Mouse (Mus musculus) small intestine, adult 2 months (tissue): Measurements from ENCODE around the gene Creb5. TPM values are rescaled to one million over a fixed set of nuclear protein-coding genes. Genes with fewer than 3 reads are reported as not detected.
"Not testable (repeated sequence)": the region's sequence is repeated elsewhere in the genome, so short reads cannot be mapped to it uniquely, and the experiment has no call there.

Experiments used
- H3K27ac ChIP-seq: fragments of 200-500 bp; 2 replicates; pipeline ENCODE4 v1.5.1; 2012; ENCODE audit warnings: low read depth, low read length, control low read depth, inconsistent platforms; ENCODE audit not compliant: insufficient read depth
- H3K27me3 ChIP-seq: fragments of 200-500 bp; 2 replicates; pipeline ENCODE4 v1.6.1; 2012; ENCODE audit warnings: mild to moderate bottlenecking, moderate library complexity, low read length, inconsistent platforms; ENCODE audit not compliant: control insufficient read depth, insufficient read depth
- H3K36me3 ChIP-seq: fragments of 200-500 bp; 2 replicates; pipeline ENCODE4 v1.6.1; 2012; ENCODE audit warnings: mild to moderate bottlenecking, low read length, control low read depth, inconsistent platforms; ENCODE audit not compliant: control insufficient read depth, insufficient read depth
- H3K4me1 ChIP-seq: fragments of 200-500 bp; 2 replicates; pipeline ENCODE4 v1.6.1; 2012; ENCODE audit warnings: low read length, inconsistent platforms, mixed read lengths; ENCODE audit not compliant: control insufficient read depth, insufficient read depth, insufficient read length
- H3K4me3 ChIP-seq: fragments of 200-500 bp; 2 replicates; pipeline ENCODE4 v1.5.1; 2012; ENCODE audit warnings: low read depth, mild to moderate bottlenecking, control low read depth, inconsistent platforms, low read length, moderate library complexity
- CTCF ChIP-seq: fragments of 200-500 bp; IDR thresholded peaks from 2 replicates; pipeline ENCODE4 v1.5.1; 2012; ENCODE audit warnings: low read depth, mild to moderate bottlenecking, control low read depth, inconsistent platforms, low read length, moderate library complexity, mixed read lengths; ENCODE audit not compliant: insufficient replicate concordance, insufficient read length; ENCODE audit errors: extremely low read depth
- POLR2A ChIP-seq: fragments of 200-500 bp; IDR thresholded peaks from 2 replicates; pipeline ENCODE4 v1.6.1; 2012; ENCODE audit warnings: low read depth, mild to moderate bottlenecking, control low read depth, inconsistent platforms, low read length, moderate library complexity
- WGBS: fragments of 180-500 bp; shearing (Covaris S2); methylation state at CpG from one replicate; pipeline ENCODE4 v1.1.7; 2018; 5-methylcytosine and 5-hydroxymethylcytosine counted together
- polyA plus RNA-seq: library from polyadenylated mRNA; depleted of rRNA; stranded (reverse); fragments of >200 nt; gene quantifications from 2 replicates; pipeline ENCODE4 v1.2.3, GENCODE M21; 2012

Creb5 gene
- polyA plus RNA-seq, 1 experiment: 1.1 TPM

GRCm38 (mm10) chr6:53397797-53398196, 110.7 kb downstream of the Creb5 start:
- TF ChIP-seq POLR2A (no peak), CTCF (no peak)
- no peak overlapping the region for H3K27ac ChIP-seq
- no peaks in the 10 kb centered on the region for H3K36me3 ChIP-seq
- WGBS: 65% methylated on average over 4 of the region's 4 CpGs
- H3K4me1 ChIP-seq: no peaks in the 10 kb centered on the region
- no peaks in the 10 kb centered on the region for H3K27me3 ChIP-seq
- H3K4me3 ChIP-seq: no peak overlapping the region

DNA sequence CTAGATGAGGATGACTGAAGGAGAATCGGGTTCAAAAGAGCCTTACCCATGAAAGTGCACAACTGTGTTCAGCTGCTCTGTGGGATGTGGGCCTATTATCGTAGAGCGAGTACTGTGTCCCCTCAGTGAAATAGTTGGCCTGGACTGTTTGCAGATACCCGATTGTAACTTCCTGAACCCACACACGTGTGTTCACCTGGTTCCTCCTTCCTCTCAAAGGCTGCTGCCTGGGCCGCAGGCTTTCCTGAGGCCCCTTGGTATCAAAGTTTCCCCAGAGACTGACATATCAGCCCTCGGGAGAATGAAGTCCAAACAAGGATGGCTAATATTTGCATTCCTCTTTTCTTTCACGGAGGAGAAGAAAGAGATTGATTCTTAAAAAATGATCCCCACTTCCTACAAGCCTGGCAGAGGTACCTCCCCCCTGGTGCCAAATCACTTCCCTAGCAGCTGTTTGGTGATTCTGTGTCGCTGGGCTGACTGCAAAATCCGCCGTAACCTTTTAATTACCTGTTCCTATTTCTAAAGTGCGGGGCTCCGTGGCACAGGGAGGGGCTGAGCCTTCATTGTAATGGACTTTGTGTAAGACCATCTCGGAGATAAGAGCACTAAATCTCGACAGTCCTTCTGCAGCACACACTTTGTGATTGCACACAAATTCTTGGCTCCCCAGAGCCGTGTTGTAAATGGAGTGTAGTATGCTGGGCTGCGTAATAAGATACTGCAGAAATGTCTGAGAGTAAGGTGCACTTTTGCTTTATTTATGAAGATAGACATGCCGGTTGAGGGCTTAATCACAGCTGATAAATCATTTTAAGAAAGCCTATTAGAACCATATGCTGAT, 111.4 kb downstream of the Creb5 start:
- Histone ChIP-seq H3K4me1 (no peaks in the 10 kb centered on the region), H3K4me3 (no peak overlapping the region), H3K27ac (no peak overlapping the region), H3K36me3 (no peaks in the 10 kb centered on the region), H3K27me3 (no peaks in the 10 kb centered on the region)
- TF ChIP-seq POLR2A (no peak), CTCF (no peak)
- WGBS: 18% methylated on average over 18 of the region's 18 CpGs

GRCm38 (mm10) chr6:53401364-53401763, 114.3 kb downstream of the Creb5 start:
- TF ChIP-seq CTCF (no peak), POLR2A (no peak)
- WGBS: 63% methylated on average over 6 of the region's 6 CpGs
- Histone ChIP-seq H3K4me3 (no peak overlapping the region), H3K27me3 (no peaks in the 10 kb centered on the region), H3K27ac (no peak overlapping the region), H3K4me1 (no peaks in the 10 kb centered on the region), H3K36me3 (no peaks in the 10 kb centered on the region)

GRCm38 (mm10) chr6:53402551-53402950, 115.5 kb downstream of the Creb5 start:
- H3K4me1 ChIP-seq, H3K27me3 ChIP-seq, H3K36me3 ChIP-seq, H3K4me3 ChIP-seq, H3K27ac ChIP-seq: not testable (repeated sequence)
- WGBS: 94% methylated on average over 7 of the region's 7 CpGs

GRCm38 (mm10) chr6:53409183-53409582, 122.1 kb downstream of the Creb5 start:
- Histone ChIP-seq H3K4me3 (no peak overlapping the region), H3K36me3 (no peaks in the 10 kb centered on the region), H3K4me1 (no peaks in the 10 kb centered on the region), H3K27ac (no peak overlapping the region), H3K27me3 (no peaks in the 10 kb centered on the region)
- 91% methylated on average over 6 of the region's 6 CpGs for WGBS
- TF ChIP-seq POLR2A (no peak), CTCF (no peak)

GRCm38 (mm10) chr6:53421345-53421744, 134.3 kb downstream of the Creb5 start:
- no peak overlapping the region for H3K27ac ChIP-seq
- H3K4me3 ChIP-seq: no peak overlapping the region
- no peaks in the 10 kb centered on the region for H3K36me3 ChIP-seq
- WGBS: 35% methylated on average over 3 of the region's 3 CpGs
- H3K4me1 ChIP-seq: no peaks in the 10 kb centered on the region
- no peaks in the 10 kb centered on the region for H3K27me3 ChIP-seq
- TF ChIP-seq POLR2A: no peak
- no peak for TF ChIP-seq CTCF

DNA sequence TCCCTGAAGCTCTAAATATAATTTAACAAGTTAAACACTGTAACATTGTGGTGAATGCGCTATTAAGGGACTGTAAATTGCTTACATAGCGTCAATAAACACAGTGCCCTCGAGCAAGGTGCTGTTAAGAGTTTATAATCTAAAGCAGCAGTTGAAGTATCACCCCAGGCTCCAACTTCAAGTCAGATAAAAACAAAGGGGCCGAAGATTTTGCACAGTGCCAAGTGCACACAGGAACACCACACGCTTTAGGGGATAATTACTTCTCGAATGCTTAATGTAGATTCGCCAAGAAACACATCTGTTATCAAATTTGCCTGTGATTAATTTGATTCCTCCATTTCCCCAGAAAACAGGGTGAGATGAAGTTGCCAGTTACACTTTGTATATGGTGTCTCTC, 142.3 kb downstream of the Creb5 start:
- H3K27me3 ChIP-seq: no peaks in the 10 kb centered on the region
- TF ChIP-seq CTCF (no peak), POLR2A (no peak)
- WGBS: 37% methylated on average over 7 of the region's 7 CpGs
- no peak overlapping the region for H3K4me3 ChIP-seq
- no peaks in the 10 kb centered on the region for H3K4me1 ChIP-seq
- H3K27ac ChIP-seq: no peak overlapping the region
- no peaks in the 10 kb centered on the region for H3K36me3 ChIP-seq

DNA sequence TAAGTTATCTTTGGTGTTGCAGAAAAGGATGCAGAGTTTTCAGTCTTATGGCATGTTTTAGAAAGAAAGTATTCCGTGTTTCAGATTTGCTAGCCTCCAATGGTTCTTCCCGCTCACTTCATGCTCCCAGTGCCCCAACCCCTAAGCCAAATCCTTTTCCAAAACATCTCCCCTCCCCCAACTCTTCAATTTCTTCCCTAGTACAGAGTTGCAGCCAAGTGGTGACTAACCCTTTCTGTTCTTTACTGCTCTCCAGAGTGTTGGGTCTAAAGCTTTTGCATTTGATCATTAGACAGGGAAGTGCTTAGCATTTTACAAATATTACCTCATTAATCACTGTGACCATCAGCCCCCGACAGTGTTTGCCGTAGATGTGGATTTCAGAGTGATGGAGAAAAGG, 142.8 kb downstream of the Creb5 start:
- Histone ChIP-seq H3K36me3 (no peaks in the 10 kb centered on the region), H3K4me3 (no peak overlapping the region), H3K27ac (no peak overlapping the region), H3K27me3 (no peaks in the 10 kb centered on the region), H3K4me1 (no peaks in the 10 kb centered on the region)
- TF ChIP-seq CTCF: no peak
- TF ChIP-seq POLR2A: no peak
- 53% methylated on average over 4 of the region's 4 CpGs for WGBS
